Mouse (Mus musculus) telencephalon, adult 2 months (tissue): ENCODE results near the gene Scarb2.
A peak's percentile ranks its signal among the peaks of the same experiment; 100 is the strongest.

Experiments used
- DNase-seq: peaks from one replicate; pipeline ENCODE4 v3.0.0-alpha.2; 2011; ENCODE audit warnings: low read depth, low spot score

Gene Scarb2

GRCm38 (mm10) chr5:92438540-92438939 is 68.1 kb downstream of the Scarb2 start:
- DNase-seq = no peak

DNA sequence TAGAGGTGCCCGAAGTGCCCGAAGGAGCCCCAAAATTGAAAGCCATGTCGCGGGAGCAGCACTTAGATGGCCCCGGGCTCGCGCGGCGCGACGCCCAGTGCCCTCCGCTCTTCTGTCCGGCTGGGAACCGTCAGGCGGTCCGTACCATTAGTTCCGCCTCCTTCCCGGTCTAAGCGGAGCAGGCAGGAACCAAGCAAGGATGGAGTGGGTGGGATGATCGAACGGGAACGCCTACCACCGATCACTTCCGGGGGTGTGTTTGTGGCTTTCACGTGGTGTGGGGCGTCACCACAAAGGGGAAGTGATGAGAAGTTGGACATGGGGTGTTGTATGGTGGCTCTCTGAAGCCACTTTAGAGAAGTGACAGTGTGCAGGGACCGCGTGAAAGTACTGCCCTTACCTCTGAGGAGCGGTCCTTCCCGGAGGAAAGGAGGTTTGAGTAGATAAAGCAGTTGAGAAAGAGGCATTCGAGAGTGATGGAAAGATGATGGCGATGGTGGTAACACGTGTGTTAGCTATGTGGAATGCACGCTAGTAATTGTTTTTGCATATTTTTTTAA is 71.5 kb downstream of the Scarb2 start, which contains the start of gene Nup54:
Gene Nup54, minus strand, starts transcription at position 195 of the 560 bp plus-strand sequence.
- peak; percentile 98 for DNase-seq

DNA sequence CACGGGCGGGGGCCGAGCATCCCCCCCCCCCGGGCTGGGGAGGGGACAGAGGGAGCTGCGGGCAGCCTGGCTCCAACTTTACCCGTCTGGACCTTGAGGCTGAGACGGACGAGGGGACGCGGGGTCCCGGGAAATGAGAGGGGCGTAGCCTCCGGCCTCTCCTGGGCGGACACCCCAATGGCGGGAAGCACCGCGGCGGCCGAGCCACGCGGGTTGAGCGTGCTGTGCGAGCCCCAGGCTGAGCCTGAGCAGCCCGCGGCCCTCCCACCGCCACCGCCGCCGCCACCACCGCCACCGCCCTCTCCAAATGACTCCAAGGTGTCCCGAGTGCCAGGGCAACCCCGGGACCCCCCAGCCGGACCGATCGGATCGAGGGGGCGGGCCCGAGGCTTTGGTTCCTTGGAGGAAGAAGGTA is 72.1 kb downstream of the Scarb2 start:
- no peak for DNase-seq

DNA sequence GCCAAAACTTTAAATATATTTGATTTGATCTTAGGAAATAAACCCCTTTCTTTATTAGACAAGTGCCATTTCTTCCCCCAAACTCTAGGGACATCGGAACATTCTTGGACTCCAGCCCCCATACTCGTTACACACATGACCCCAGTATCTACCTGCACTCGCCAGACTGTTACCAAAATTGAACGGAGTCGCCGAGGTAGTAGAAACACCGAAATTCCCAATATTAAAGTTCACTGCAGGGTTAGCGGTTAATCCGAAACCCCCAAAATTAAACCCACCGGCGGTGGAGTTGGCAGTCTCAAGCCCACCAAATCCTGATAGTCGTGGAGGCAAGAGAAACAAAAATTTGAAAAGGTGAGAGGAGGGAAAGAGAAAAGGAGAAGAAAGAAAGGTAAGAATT is 72.6 kb downstream of the Scarb2 start:
- DNase-seq = no peak

DNA sequence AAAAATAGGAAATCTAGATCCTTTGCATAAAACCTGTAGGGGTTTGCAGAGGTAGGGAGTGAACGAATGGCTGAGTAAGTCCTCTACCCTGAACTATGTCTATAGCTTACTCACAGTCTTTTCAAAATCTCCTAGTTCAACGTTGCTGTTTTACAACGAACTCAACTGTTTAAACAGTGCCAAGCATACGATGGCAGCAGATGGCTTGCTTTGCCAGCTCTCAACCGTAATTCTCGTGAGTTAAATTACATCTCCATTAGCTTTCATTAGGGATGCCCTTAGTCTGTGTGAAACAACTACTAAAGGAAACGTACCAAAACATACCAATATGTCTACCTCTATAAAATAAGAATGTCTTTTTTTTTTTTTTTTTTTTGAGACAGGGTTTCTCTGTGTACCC is 75.0 kb downstream of the Scarb2 start:
- no peak for DNase-seq

- no peak for DNase-seq
Measured at GRCm38 (mm10) chr5:92430723-92431122, 75.9 kb downstream of the Scarb2 start.

DNA sequence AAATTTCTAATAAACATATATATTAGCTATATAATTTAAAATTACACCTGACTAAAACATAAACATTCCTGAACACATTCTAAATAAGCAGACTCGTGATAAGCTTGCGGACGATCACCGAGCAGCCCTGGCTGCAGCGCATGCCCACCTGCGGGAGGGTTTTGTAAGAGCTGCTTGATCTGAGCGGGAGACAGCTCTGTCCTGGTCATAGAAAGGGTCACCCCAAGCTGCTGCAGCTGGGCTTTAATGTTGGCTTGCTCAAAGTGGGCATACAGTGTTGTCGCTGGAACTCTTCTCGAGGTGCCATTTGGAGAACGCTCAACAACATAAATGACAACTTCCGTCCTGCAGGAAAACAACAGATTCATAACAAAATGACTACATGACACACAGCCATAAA is 82.5 kb downstream of the Scarb2 start:
- DNase-seq = no peak

DNA sequence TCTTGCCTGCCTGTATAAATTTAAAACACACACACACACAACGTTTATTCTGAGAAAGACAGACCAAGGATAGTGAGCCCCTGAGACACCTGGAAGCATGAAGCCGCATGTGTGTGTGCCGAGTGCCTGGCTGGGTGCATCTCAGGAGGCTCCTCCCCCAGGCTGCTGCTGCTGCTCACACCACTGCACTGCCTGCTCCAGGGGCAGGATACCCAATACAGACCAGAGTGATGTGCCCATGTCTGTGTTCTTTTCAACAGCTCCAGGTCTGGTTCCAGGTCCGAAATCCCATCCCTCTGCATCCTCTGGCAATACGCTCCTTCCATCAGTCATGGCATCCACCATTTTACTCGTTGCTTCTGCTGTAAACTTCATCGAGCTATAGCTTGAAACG is 92.7 kb downstream of the Scarb2 start:
- no peak for DNase-seq

GRCm38 (mm10) chr5:92413271-92413981 is 93.2 kb downstream of the Scarb2 start:
- no peak for DNase-seq

- no peak for DNase-seq
Measured at GRCm38 (mm10) chr5:92411461-92412140, 95.0 kb downstream of the Scarb2 start.

DNA sequence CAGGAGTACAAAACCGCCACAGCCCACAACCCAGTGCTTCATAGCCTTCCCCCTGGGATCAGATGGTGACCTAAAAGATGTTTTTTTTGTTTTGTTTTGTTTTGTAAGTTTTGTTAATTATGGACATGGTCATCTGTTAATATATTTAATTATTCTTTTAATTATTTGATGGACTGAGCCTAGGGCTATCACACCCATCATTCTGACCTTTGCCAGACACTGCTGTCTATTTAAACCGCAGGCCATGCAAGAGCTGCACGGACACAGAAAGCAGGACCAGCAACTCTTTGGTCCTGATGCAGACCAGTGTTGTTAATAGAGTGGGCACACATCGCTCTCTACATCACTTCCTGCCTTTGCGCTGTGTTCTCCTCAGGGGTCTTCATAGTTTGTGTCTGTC is 96.1 kb downstream of the Scarb2 start:
- DNase-seq = no peak

DNA sequence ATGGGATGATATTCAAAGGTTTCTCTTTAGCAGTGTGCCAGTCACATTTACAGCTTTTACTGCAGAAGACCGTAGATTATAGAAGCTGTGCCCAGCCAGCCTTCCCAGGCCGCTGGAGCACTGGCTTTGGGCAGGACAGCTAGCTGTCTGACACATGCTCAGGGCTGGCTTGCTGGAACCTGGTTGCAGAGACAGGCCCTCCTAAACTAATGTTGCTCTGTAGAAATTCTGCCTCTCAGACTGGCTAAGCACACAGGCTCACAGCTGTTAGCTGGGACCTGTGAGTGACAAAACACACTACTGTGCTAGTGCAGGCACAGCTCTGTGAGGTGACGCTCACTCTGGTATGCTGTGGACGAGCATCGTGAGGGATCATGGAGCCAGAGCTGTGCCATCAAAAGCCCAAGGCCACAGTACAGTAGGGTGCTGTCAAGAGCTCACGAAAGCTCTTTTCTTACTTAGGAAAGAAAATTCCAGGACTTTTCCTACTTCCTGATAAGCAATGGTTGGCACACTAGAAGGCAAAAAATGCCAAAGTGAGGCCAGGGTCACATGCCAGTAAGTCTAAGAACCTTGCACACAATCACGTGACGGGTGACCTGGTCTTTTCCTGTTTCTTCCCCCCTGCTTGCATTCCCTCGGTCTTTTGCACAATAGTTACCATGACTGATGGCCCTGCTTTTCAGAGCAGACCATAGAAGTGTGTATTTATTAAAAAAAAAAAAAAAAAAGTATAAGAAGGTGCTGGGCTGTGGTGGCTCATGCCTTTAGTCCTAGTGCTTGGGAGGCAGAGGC is 97.1 kb downstream of the Scarb2 start:
- no peak for DNase-seq

DNA sequence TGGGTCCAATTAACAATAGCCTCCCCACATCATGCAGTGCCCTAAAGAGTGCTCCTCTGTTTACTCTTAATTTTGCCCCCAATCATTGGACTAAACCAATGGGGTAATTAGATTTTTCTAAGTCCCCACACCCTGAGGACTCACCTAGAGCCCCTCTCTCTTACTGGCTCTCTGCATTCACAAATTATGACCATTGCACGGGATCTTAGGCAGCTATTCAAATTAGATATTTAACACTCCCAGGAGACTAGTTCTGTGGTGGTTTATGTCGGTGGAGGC is 102.3 kb downstream of the Scarb2 start:
- no peak for DNase-seq

DNA sequence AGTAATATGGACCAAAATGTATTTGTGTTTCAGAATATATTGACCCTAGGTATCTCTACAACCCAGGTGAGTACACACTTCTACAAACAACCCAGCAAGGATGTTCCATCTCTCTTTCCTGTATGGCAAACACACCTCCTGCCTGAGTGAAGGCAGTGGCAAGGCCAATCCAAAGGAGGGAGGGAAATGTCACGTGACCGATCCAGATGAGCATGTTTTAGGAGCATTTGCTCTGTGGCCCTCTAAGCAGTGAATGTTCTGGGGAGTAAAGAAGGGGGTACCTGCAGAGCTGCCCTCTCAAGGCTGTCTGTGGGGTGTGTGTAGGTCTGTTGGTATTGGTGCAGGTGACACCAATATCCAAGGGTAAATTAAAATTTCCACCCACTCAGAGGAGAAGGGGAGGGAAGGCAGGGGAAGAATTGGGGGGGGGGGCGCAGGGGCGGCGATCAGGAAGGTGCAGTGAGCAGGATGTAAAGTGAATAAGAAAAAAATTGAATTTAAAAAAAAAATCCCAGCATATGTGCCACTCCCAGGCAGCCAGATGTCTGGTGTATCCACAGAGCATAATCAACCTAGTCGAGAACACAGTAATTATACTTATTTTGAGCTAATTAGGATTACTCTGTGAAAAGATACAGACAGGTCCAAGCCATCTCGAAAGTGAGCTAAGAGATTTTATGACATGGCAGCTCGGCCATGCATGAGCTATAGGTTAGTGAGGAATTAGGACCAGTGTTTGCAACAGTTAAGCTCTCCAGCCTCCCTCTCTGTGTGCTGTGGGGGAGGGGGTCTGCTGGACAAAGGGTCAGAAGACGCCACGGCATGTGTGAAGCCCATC is 102.9 kb downstream of the Scarb2 start:
- no peak for DNase-seq

- no peak for DNase-seq
Measured at GRCm38 (mm10) chr5:92402816-92403215, 103.8 kb downstream of the Scarb2 start.

DNA sequence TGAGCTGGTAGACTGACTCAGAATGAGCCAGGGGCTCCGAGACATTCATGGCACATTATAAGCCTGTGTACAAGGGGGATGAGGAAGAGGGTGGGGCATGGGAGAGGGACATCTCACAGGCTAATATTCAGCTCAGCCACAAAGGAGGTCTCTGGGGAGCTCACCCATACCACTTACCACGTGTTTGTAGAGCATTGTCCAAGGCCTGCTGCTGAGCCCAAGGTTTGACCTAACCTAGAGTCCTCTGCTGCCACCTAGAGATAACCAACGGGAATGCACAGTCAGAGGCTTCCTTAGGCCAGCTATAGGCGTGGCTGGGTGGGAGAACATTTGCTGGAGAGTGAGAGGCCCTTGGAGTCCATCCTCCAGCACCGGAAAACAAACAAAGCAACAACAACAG is 108.5 kb downstream of the Scarb2 start:
- DNase-seq = no peak

- DNase-seq = no peak
Measured at GRCm38 (mm10) chr5:92396476-92396875, 110.2 kb downstream of the Scarb2 start.

DNA sequence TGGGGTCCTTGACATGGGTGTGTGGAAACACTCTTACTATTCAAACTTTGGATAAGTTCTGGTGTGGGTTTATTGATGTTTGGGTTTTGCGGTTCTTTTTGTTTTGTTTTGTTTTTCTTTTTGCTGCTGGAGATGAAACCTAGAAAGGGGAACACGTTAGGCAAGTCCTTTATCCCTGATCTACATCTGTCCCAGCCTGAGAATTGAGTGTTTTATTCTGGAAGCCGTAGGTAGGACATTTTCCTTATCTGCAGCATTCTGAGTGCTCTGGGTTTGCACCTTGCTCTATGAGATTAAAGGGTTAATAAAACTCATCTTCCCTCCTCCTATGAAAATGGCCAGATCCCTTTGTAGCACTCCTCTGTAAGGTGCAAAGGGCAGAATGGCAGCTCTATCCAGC is 110.9 kb downstream of the Scarb2 start:
- DNase-seq = no peak

- DNase-seq = no peak
Measured at GRCm38 (mm10) chr5:92393863-92394262, 112.8 kb downstream of the Scarb2 start.

DNA sequence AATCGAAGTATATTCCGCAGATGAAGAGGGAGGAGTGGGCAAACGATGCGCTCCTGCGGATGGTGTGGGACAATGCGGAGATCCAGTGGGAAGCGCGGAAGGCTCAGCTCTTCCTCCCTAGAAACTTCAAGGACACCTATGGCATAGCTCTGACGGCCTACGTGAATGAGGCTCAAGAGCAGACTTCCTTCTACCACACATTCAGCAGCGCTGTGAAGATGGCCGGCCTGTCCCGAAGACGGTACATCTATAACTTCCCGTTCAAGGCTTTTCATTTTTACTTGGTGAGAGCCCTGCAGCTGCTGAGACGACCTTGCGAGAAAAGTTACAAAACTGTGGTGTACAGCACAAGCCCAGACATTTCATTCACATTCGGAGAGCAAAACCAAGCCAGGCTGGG is 114.1 kb downstream of the Scarb2 start:
- DNase-seq = no peak
